Mouse (Mus musculus): ENCODE results near the gene Ndrg2. TPM values are rescaled to one million over a fixed set of nuclear protein-coding genes. Genes with fewer than 3 reads are reported as not detected.

Gene Ndrg2
- polyA plus RNA-seq, 1 experiment: 251 TPM

DNA sequence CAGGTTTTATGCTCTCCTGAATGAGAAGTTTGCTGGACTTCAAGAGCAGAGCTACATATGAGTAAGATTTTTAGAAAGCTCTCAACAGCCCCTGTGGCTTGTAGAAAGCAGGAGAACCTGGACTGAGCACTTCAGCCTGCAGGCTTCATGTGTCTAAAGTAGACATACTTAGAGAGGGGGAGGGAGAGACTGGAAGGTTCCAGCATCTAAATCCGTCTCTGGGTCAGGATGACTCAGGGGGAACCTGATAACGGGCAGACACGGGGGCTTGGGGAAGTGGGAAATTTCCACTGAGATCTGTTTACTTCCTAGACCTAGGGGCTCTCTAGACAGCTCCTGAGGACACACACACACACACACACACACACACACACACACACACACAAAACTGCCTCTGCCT, 1.1 kb upstream of the Ndrg2 start:
- H3K4me1 ChIP-seq (ENCODE audit: control insufficient read depth, insufficient read depth, low read length): peaks cover 6% of the 10 kb centered on the region
- no peak for TF ChIP-seq CTCF (IDR thresholded peaks at IDR 0.05; ENCODE audit: insufficient read depth, low read length)
- no peak for TF ChIP-seq POLR2A (IDR thresholded peaks at IDR 0.05; ENCODE audit: borderline replicate concordance, extremely low read depth, low read depth, low read length)
- DNase-seq: no peak
- WGBS: 5% methylated on average over 3 of the region's 3 CpGs
- H3K4me3 ChIP-seq (replicated peaks; ENCODE audit: extremely low read depth, low read depth, low read length): no peak overlapping the region

DNA sequence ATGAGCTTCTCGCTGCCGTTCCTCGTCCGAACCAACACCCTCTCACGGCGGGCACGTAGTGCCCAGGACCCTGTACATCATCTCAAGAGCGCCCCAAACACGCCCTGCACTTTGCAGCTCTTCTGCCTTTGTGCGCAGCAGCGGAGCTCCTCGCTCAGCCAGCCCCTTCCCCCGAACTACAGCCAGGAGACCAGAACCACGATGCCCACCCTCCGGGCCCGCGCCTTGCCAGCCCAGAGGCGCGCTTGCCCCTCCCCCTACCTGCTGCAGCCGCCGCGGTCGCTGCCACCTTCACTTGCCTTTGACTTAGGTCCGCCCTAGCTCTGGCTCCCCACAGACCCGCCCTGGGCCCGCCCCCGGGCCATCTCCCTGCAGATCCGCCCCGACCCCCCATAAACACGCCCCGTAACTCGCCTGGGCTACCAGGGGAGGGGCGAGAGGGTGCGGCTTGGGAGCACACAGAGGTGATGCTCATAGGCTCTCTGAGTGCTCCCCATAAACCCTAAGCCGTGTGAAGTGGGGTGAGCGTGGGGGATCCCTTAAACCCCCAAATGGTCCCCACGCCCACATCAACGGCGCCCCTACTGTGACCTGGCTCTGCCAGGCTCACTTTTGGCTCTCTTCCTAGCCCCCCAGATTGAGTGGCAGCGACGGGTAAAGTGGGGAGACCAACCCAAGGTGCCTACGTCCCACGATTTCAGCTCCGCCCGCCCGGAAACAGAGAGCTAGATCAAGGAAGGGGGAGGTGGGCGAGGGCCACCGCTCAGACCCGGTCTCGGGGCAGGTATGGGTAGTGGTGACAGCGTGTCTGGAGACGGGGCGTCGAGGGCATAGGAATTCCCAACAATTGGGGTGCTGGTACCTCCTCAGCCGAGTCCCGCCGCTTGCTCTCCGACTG, 647 bp downstream of the Ndrg2 start:
- peak; percentile 73; the same call in 1 of the 2 replicates for TF ChIP-seq POLR2A (IDR thresholded peaks at IDR 0.05; ENCODE audit: borderline replicate concordance, extremely low read depth, low read depth, low read length)
- no peak for TF ChIP-seq CTCF (IDR thresholded peaks at IDR 0.05; ENCODE audit: insufficient read depth, low read length)
- H3K4me1 ChIP-seq (ENCODE audit: control insufficient read depth, insufficient read depth, low read length): peaks cover 6% of the 10 kb centered on the region
- H3K4me3 ChIP-seq (replicated peaks; ENCODE audit: extremely low read depth, low read depth, low read length): peak overlapping the region; percentile 85
- WGBS: 1% methylated on average over 58 of the region's 58 CpGs
- DNase-seq: peak; percentile 62

DNA sequence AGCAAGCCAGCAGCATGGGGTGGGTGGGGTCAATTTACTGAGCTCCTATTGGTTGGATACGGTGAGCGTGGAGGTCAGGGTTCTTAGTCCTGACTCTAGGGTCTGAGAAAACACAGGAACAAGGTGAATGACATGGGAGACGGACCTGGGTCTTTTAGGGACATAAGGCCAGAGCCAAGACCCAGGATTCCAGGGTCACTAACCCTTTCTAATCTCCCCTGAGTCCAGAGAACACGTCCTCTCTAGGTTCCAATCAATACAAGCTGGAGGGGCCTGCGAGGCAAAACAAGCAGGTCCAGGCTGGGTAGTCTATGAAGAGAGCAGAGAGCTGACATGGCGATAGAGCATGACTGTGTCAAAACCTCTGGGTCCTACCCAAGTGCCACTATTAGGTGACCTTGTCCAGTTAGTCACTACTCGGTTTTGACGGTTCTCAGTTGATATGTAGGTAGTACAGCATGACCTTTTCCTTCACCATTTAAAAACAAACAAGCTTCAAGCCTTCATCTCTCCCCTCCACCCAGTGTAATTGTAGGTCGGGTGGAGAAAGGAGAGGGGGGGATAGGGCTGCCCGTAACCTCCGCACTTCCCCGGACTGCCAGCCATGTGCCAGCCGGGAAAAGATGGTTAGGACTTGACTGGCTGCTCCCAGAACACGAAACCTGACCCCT, 1.4 kb downstream of the Ndrg2 start:
- DNase-seq: no peak
- WGBS: 19% methylated on average over 14 of the region's 14 CpGs
- Histone ChIP-seq H3K4me1 (ENCODE audit: control insufficient read depth, insufficient read depth, low read length) (peaks cover 6% of the 10 kb centered on the region), H3K4me3 (replicated peaks; ENCODE audit: extremely low read depth, low read depth, low read length) (peak overlapping the region; percentile 85)
- TF ChIP-seq CTCF (IDR thresholded peaks at IDR 0.05; ENCODE audit: insufficient read depth, low read length): no peak
- 0 out of 2 replicates have a peak, but pooled peaks have one; percentile 6 for TF ChIP-seq POLR2A (IDR thresholded peaks at IDR 0.05; ENCODE audit: borderline replicate concordance, extremely low read depth, low read depth, low read length)

DNA sequence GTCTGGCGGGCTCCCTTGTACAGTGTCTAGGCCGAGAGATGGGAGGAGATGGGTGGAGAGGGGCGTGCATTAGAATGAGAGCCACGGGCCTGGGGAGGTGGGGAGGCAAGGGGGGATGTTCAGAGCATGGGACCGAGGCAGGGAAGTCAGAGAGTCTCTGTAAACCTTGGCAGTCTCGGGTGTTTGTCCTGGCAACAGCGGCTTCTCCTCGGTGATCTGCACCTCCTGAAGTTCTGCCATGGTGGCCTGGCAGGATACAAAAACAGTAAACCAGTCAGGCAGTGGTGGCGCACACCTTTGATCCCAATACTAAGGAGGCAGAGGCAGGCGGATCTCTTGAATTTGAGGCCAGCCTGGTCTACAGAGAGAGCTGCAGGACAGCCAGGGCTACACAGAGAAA, 2.7 kb downstream of the Ndrg2 start:
- TF ChIP-seq CTCF (IDR thresholded peaks at IDR 0.05; ENCODE audit: insufficient read depth, low read length) (no peak), POLR2A (IDR thresholded peaks at IDR 0.05; ENCODE audit: borderline replicate concordance, extremely low read depth, low read depth, low read length) (no peak)
- no peak for DNase-seq
- 79% methylated on average over 10 of the region's 10 CpGs for WGBS
- no peak overlapping the region for H3K4me3 ChIP-seq (replicated peaks; ENCODE audit: extremely low read depth, low read depth, low read length)
- H3K4me1 ChIP-seq (ENCODE audit: control insufficient read depth, insufficient read depth, low read length): peaks cover 6% of the 10 kb centered on the region

DNA sequence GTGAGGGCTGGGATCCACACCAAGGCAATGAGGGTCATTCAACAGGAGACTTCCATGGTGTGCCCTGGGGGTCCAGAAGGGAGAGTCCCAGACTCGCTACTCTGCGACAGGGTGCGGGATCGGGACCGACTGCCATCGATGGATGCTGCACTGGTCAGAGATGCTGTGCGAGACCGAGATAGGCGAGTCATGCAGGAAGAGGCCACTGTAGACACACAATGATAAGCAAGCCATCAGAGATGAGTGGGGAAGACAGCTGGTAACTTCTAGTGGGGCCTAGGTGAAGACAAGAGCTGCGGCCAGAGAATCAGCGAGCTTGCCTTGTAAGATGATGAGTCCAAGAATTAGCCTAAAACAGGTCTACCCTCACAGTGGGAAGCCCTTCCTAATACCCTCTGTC, 7.9 kb downstream of the Ndrg2 start:
- 86% methylated on average over 11 of the region's 11 CpGs for WGBS
- H3K4me1 ChIP-seq (ENCODE audit: control insufficient read depth, insufficient read depth, low read length): no peaks in the 10 kb centered on the region
- TF ChIP-seq POLR2A (IDR thresholded peaks at IDR 0.05; ENCODE audit: borderline replicate concordance, extremely low read depth, low read depth, low read length): no peak
- TF ChIP-seq CTCF (IDR thresholded peaks at IDR 0.05; ENCODE audit: insufficient read depth, low read length): no peak
- H3K4me3 ChIP-seq (replicated peaks; ENCODE audit: extremely low read depth, low read depth, low read length): no peak overlapping the region
- no peak for DNase-seq

DNA sequence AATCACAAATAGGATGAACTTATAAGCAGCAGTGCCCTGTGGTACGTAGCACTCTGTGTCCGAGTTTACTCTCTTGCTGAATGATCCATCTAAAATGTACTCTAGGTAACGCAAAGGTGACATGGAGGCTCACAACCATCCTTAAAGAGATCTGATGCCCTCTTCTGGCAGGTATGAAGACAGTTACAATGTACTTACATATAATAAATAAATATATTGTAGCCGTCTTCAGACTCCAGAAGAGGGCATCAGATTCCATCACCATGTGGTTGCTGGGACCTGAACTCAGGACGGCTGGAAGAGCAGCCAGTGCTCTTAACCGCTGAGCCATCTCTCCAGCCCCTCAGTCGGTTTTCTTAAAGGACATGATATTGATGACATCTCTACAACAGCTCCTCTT, 9.3 kb downstream of the Ndrg2 start:
- DNase-seq: no peak
- TF ChIP-seq CTCF (IDR thresholded peaks at IDR 0.05; ENCODE audit: insufficient read depth, low read length) (no peak), POLR2A (IDR thresholded peaks at IDR 0.05; ENCODE audit: borderline replicate concordance, extremely low read depth, low read depth, low read length) (no peak)
- Histone ChIP-seq H3K4me1 (ENCODE audit: control insufficient read depth, insufficient read depth, low read length) (no peaks in the 10 kb centered on the region), H3K4me3 (replicated peaks; ENCODE audit: extremely low read depth, low read depth, low read length) (no peak overlapping the region)
- WGBS: 55% methylated on average over 7 of the region's 7 CpGs

DNA sequence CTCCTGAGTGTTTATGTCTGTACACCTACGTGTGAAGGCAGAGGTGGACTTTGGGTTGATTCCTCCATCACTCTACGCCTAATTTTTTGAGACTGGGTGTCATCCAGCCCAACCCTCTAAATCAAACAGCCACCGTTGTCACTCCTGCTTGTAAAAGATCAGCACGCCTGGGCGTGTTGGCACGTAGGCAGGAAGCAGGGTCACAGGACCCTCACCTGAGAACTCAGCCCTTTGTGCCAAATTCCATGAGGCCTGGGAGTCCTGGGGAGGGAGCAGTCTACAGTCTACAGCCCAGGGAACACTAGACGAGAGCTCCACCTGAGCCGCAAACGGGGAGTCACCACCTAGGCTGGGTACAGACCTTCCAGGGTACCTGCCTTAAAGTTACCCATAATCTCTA, 10.2 kb downstream of the Ndrg2 start:
- H3K4me1 ChIP-seq (ENCODE audit: control insufficient read depth, insufficient read depth, low read length): no peaks in the 10 kb centered on the region
- WGBS: 85% methylated on average over 9 of the region's 9 CpGs
- no peak for DNase-seq
- H3K4me3 ChIP-seq (replicated peaks; ENCODE audit: extremely low read depth, low read depth, low read length): no peak overlapping the region
- TF ChIP-seq CTCF (IDR thresholded peaks at IDR 0.05; ENCODE audit: insufficient read depth, low read length): no peak
- TF ChIP-seq POLR2A (IDR thresholded peaks at IDR 0.05; ENCODE audit: borderline replicate concordance, extremely low read depth, low read depth, low read length): no peak

DNA sequence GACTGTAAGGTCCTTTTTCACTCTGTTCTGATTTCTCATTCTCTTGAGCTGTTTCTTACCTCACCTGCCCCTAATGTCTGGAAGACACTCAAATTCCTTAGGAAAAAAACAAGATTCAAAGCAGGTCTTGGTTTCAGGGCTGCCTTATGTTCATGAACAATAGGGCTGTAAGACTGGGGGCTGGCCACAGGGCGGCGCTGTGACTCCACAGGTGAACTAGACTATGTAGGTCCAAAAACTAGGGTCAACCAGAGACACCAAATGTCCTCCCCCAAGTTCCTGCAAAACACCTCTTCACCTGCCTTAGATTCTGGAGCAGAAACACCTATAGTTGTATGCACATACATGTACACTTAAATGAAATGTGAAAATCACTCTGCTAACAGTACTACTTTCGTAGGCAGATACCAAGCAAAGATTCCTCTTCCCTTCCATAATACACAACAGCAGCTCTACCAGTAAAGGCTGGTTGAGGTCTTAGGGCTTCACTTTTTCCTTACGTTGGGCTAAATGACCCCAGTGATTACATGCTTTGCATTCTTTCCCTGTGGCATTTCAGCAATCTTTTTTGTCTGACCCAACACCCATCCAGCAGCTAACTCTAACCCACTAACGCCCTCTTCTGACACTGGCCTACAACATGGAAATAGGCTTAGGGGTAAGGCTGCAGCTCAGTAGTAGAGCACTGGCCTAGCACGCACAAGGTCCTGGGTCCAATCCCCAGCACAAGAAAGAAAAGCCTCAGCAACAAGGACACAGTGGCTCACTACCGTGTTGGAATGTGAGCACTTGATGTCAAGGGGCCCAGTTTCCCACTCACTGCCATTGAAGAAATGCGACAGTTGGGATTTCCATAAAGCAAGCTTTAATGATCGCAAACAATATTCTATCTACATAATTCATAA, 10.9 kb downstream of the Ndrg2 start:
- 50% methylated on average over 9 of the region's 9 CpGs for WGBS
- peak; percentile 81 for DNase-seq
- TF ChIP-seq POLR2A (IDR thresholded peaks at IDR 0.05; ENCODE audit: borderline replicate concordance, extremely low read depth, low read depth, low read length) (no peak), CTCF (IDR thresholded peaks at IDR 0.05; ENCODE audit: insufficient read depth, low read length) (peak; percentile 90)

DNA sequence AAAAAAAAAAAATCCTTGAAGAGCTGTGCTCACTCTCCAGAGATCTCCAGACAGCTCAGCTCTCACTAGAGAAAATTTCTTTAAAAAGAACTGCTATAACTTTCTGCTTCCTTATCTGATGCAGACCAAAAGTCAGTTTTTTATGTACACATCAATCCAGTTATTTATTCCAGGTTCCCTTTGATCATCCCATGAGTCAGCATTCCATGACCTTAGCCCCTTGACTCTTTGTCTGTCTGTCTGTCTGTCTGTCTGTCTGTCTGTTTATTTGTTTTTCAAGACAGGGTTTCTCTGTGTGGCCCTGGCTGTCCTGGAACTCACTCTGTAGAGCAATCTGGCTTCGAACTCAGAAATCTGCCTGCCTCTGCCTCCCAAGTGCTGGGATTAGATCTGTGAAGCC, 14.6 kb downstream of the Ndrg2 start:
- Histone ChIP-seq H3K4me3 (replicated peaks; ENCODE audit: extremely low read depth, low read depth, low read length) (no peak overlapping the region), H3K4me1 (ENCODE audit: control insufficient read depth, insufficient read depth, low read length) (no peaks in the 10 kb centered on the region)
- TF ChIP-seq POLR2A (IDR thresholded peaks at IDR 0.05; ENCODE audit: borderline replicate concordance, extremely low read depth, low read depth, low read length) (no peak), CTCF (IDR thresholded peaks at IDR 0.05; ENCODE audit: insufficient read depth, low read length) (no peak)
- no peak for DNase-seq
- WGBS: 89% methylated on average over 1 of the region's 1 CpGs

More for the DNA sequence above, 10.9 kb downstream of the Ndrg2 start:
- H3K4me3 ChIP-seq (replicated peaks; ENCODE audit: extremely low read depth, low read depth, low read length): no peak overlapping the region
- H3K4me1 ChIP-seq (ENCODE audit: control insufficient read depth, insufficient read depth, low read length): no peaks in the 10 kb centered on the region
